Comparison of ENCODE assay signal across 11 mouse cellular contexts in genomic region chr2:156844715-156845114, GRCm38 (mm10). TPM values are rescaled to one million over a fixed set of nuclear protein-coding genes. Genes with fewer than 3 reads are reported as not detected.
A peak's percentile ranks its signal among the peaks of the same experiment; 100 is the strongest.
DNase-seq lines count a peak whose midpoint lies in the region; ATAC-seq and TF ChIP-seq lines count a peak whose summit lies in the region.
"Had no signal": no experiment of that assay in that cellular context is flagged by ENCODE, and none has a peak within 500 bp of the region (broad histone marks: within the 10 kb centered on the region; RNA-seq: fewer than 3 reads in every experiment).

No protein-coding gene starts in this region.

- H3K4me1 ChIP-seq in hindbrain, embryonic 11.5 days (replicated peaks; ENCODE audit: control insufficient read depth, insufficient read depth, low read length): peaks cover 14% of the 10 kb centered on the region; the same call in 1 of the 2 replicates
- H3K4me1 ChIP-seq in hindbrain, embryonic 14.5 days (replicated peaks; ENCODE audit: control insufficient read depth, insufficient read depth, low read length): peaks cover 26% of the 10 kb centered on the region; the same call in 1 of the 2 replicates
- H3K4me1 ChIP-seq in E14TG2a.4 (replicated peaks; ENCODE audit: low read depth, low read length): peaks cover 85% of the 10 kb centered on the region
- H3K4me1 ChIP-seq in embryonic facial prominence, embryonic 10.5 days: peaks cover 54% of the 10 kb centered on the region
- H3K4me1 ChIP-seq in limb, embryonic 13.5 days: peaks cover 76% of the 10 kb centered on the region

- no peaks in the 10 kb centered on the region for H3K27me3 ChIP-seq in hindbrain, embryonic 11.5 days (ENCODE audit: control insufficient read depth, insufficient read depth, low read length)
- H3K27me3 ChIP-seq in hindbrain, embryonic 14.5 days (ENCODE audit: control insufficient read depth, insufficient read depth, low read length): peaks cover 14% of the 10 kb centered on the region
- no peaks in the 10 kb centered on the region for H3K27me3 ChIP-seq in E14TG2a.4 (ENCODE audit: insufficient read depth, low read length)
- H3K27me3 ChIP-seq in embryonic facial prominence, embryonic 10.5 days (replicated peaks; ENCODE audit: low read depth, poor library complexity, severe bottlenecking): no peaks in the 10 kb centered on the region
- no peaks in the 10 kb centered on the region for H3K27me3 ChIP-seq in limb, embryonic 13.5 days

- peaks cover 3% of the 10 kb centered on the region; the same call in 1 of the 2 replicates for H3K36me3 ChIP-seq in hindbrain, embryonic 11.5 days (ENCODE audit: control insufficient read depth, insufficient read depth, low read length)
- peaks cover 7% of the 10 kb centered on the region; the same call in 1 of the 2 replicates for H3K36me3 ChIP-seq in hindbrain, embryonic 14.5 days (replicated peaks; ENCODE audit: control insufficient read depth, insufficient read depth)
- H3K36me3 ChIP-seq in E14TG2a.4 (ENCODE audit: insufficient read depth, low read length): peaks cover 62% of the 10 kb centered on the region
- peaks cover 58% of the 10 kb centered on the region for H3K36me3 ChIP-seq in embryonic facial prominence, embryonic 10.5 days (replicated peaks)
- peaks cover 55% of the 10 kb centered on the region for H3K36me3 ChIP-seq in limb, embryonic 13.5 days

- TF ChIP-seq CTCF in E14TG2a.4 (conservative IDR thresholded peaks at IDR 0.05; ENCODE audit: low read length): no peak

- WGBS in hindbrain, embryonic 11.5 days: 41% methylated on average over 10 of the region's 10 CpGs
- 34% methylated on average over 10 of the region's 10 CpGs for WGBS in hindbrain, embryonic 14.5 days
- WGBS in embryonic facial prominence, embryonic 10.5 days: 41% methylated on average over 10 of the region's 10 CpGs
- WGBS in limb, embryonic 13.5 days: 39% methylated on average over 10 of the region's 10 CpGs

- H3K27ac ChIP-seq in hindbrain, embryonic 11.5 days (ENCODE audit: low read depth, low read length): 0 out of 2 replicates have a peak overlapping the region, but pooled peaks have one; percentile 32
- H3K27ac ChIP-seq in hindbrain, embryonic 14.5 days: no peak overlapping the region
- H3K27ac ChIP-seq in embryonic facial prominence, embryonic 10.5 days (replicated peaks): peak overlapping the region; percentile 63
- peak overlapping the region; percentile 74; the same call in 1 of the 2 replicates for H3K27ac ChIP-seq in limb, embryonic 13.5 days

- H3K4me2 ChIP-seq in hindbrain, embryonic 11.5 days (replicated peaks; ENCODE audit: low read depth, low read length): no peak overlapping the region
- H3K4me2 ChIP-seq in hindbrain, embryonic 14.5 days (replicated peaks): no peak overlapping the region
- H3K4me2 ChIP-seq in limb, embryonic 13.5 days (replicated peaks): peak overlapping the region; percentile 87
- H3K4me2 ChIP-seq: liver, embryonic 11.5 days had no signal

- H3K9me3 ChIP-seq in hindbrain, embryonic 11.5 days (ENCODE audit: control insufficient read depth, low read length): no peaks in the 10 kb centered on the region
- no peaks in the 10 kb centered on the region for H3K9me3 ChIP-seq in hindbrain, embryonic 14.5 days (ENCODE audit: control insufficient read depth, low read length)
- no peaks in the 10 kb centered on the region for H3K9me3 ChIP-seq in E14TG2a.4 (ENCODE audit: low read length)
- H3K9me3 ChIP-seq in embryonic facial prominence, embryonic 10.5 days: no peaks in the 10 kb centered on the region
- H3K9me3 ChIP-seq in limb, embryonic 13.5 days: no peaks in the 10 kb centered on the region

- no peak for ATAC-seq in hindbrain, embryonic 11.5 days (ENCODE audit: low FRiP score)
- no peak for ATAC-seq in hindbrain, embryonic 14.5 days (ENCODE audit: low FRiP score)
- ATAC-seq in limb, embryonic 13.5 days (ENCODE audit: low FRiP score, low read depth): no peak

- H3K9ac ChIP-seq in hindbrain, embryonic 11.5 days (ENCODE audit: low read depth, low read length): no peak overlapping the region
- H3K9ac ChIP-seq in hindbrain, embryonic 14.5 days: no peak overlapping the region
- peak overlapping the region; percentile 25; the same call in 1 of the 2 replicates for H3K9ac ChIP-seq in limb, embryonic 13.5 days

- no peak for DNase-seq in hindbrain, embryonic 11.5 days (ENCODE audit: low spot score)
- no peak for DNase-seq in hindbrain, embryonic 14.5 days (ENCODE audit: low spot score)
- peak; percentile 29 for DNase-seq in embryonic facial prominence, embryonic 10.5 days (ENCODE audit: low spot score)
- DNase-seq in right cerebral cortex, postnatal 25 days: no peak
- no peak for DNase-seq in adrenal gland, postnatal 10 days
- DNase-seq in thymus, postnatal 36 days: no peak
- DNase-seq: right cerebral cortex, adult 18-20 months had no signal

- no peak overlapping the region for H3K4me3 ChIP-seq in hindbrain, embryonic 11.5 days (ENCODE audit: low read depth, low read length)
- H3K4me3 ChIP-seq in hindbrain, embryonic 14.5 days (replicated peaks; ENCODE audit: low read length): no peak overlapping the region
- peak overlapping the region; percentile 92 for H3K4me3 ChIP-seq in E14TG2a.4 (replicated peaks; ENCODE audit: low read length)
- H3K4me3 ChIP-seq in embryonic facial prominence, embryonic 10.5 days: peak overlapping the region; percentile 96
- no peak overlapping the region for H3K4me3 ChIP-seq in limb, embryonic 13.5 days

RNA-seq across cellular contexts. Expression of gene Tgif2, which starts 4.9 kb away (rescaled TPM):
- polyA plus RNA-seq in hindbrain, embryonic 11.5 days (2014; fragmentation: Nextera tagmentation; extraction: Ambion mirVana): 69.6 and 71.8 TPM in 2 replicates
- polyA plus RNA-seq in hindbrain, embryonic 14.5 days (2014; fragmentation: Nextera tagmentation; extraction: Ambion mirVana): 18.9 and 21.5 TPM in 2 replicates
- 112 and 114 TPM in 2 replicates for polyA plus RNA-seq in embryonic facial prominence, embryonic 10.5 days (2016; fragmentation: Nextera tagmentation; extraction: Ambion mirVana)
- polyA plus RNA-seq in limb, embryonic 13.5 days (2015; fragmentation: Nextera tagmentation; extraction: Ambion mirVana): 79.8 and 87.5 TPM in 2 replicates
- 1 to 10 TPM; 8.1 to 9.7 TPM for total RNA-seq in adrenal gland, postnatal 10 days (2021)

RNA-seq across cellular contexts. Expression of gene 4930518I15Rik, which starts 13.0 kb away (rescaled TPM):
- polyA plus RNA-seq in hindbrain, embryonic 11.5 days (2014; fragmentation: Nextera tagmentation; extraction: Ambion mirVana): 5.9 and 8.6 TPM in 2 replicates
- polyA plus RNA-seq in hindbrain, embryonic 14.5 days (2014; fragmentation: Nextera tagmentation; extraction: Ambion mirVana): 4.0 and 5.4 TPM in 2 replicates
- 9.9 and 10.0 TPM in 2 replicates for polyA plus RNA-seq in embryonic facial prominence, embryonic 10.5 days (2016; fragmentation: Nextera tagmentation; extraction: Ambion mirVana)
- polyA plus RNA-seq in limb, embryonic 13.5 days (2015; fragmentation: Nextera tagmentation; extraction: Ambion mirVana): 13.2 and 14.9 TPM in 2 replicates
- 1 to 10 TPM; 2.0 to 4.0 TPM for total RNA-seq in adrenal gland, postnatal 10 days (2021)

RNA-seq across cellular contexts. Expression of gene Rab5if, which starts 18.2 kb away (rescaled TPM):
- 208 and 214 TPM in 2 replicates for polyA plus RNA-seq in hindbrain, embryonic 11.5 days (2014; fragmentation: Nextera tagmentation; extraction: Ambion mirVana)
- polyA plus RNA-seq in hindbrain, embryonic 14.5 days (2014; fragmentation: Nextera tagmentation; extraction: Ambion mirVana): 174 and 176 TPM in 2 replicates
- polyA plus RNA-seq in embryonic facial prominence, embryonic 10.5 days (2016; fragmentation: Nextera tagmentation; extraction: Ambion mirVana): 174 and 187 TPM in 2 replicates
- polyA plus RNA-seq in limb, embryonic 13.5 days (2015; fragmentation: Nextera tagmentation; extraction: Ambion mirVana): 153 and 155 TPM in 2 replicates
- total RNA-seq in adrenal gland, postnatal 10 days (2021): 100 to 1,000 TPM; 277 to 282 TPM

RNA-seq across cellular contexts. Expression of gene Sla2, which starts 42.3 kb away (rescaled TPM):
- 0.47 and 0.59 TPM in 2 replicates for polyA plus RNA-seq in hindbrain, embryonic 11.5 days (2014; fragmentation: Nextera tagmentation; extraction: Ambion mirVana)
- polyA plus RNA-seq in hindbrain, embryonic 14.5 days (2014; fragmentation: Nextera tagmentation; extraction: Ambion mirVana): 0.14 and 0.20 TPM in 2 replicates
- polyA plus RNA-seq in embryonic facial prominence, embryonic 10.5 days (2016; fragmentation: Nextera tagmentation; extraction: Ambion mirVana): 0.29 and 0.49 TPM in 2 replicates
- 0.33 and 0.36 TPM in 2 replicates for polyA plus RNA-seq in limb, embryonic 13.5 days (2015; fragmentation: Nextera tagmentation; extraction: Ambion mirVana)
- total RNA-seq in adrenal gland, postnatal 10 days (2021): under 1 TPM; 0.18 to 0.30 TPM
- total RNA-seq: gastrocnemius, postnatal 4 days had no signal

Comparison
In these comparisons a context has a peak if more than half of its experiments do, and no peak if none do; other contexts are left out.
1. H3K4me3 ChIP-seq: peak in E14TG2a.4 (single experiment) and embryonic facial prominence, embryonic 10.5 days (single experiment); none in hindbrain, embryonic 11.5 days (single experiment), hindbrain, embryonic 14.5 days (single experiment) and limb, embryonic 13.5 days (single experiment).